Mouse (Mus musculus): ENCODE data around the gene Ccr7.

Ccr7 gene

GRCm38 (mm10) chr11:99137385-99137784 is 17.5 kb downstream of the Ccr7 start:
- no peak for DNase-seq (ENCODE audit: low spot score in 2 of 2)

DNA sequence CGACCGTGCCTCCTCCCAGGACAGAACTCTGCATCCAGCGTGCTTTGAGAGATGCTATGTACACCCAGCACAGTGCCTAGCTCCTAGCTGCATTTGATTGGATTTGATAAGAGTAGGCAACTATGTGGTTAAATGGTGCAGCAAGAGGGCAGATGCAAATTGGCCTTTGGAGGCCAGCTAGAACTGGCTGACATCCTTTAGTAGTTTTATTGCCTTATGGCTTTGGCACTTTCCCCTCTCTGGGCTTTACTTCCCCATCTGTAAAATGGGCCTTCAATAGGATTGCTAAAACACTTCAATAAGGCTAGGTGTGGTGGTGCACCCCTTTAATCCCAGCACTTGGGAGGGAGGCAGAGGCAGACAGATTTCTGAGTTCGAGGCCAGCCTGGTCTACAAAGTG is 17.9 kb downstream of the Ccr7 start:
- no peak for DNase-seq (ENCODE audit: low spot score in 2 of 2)

DNA sequence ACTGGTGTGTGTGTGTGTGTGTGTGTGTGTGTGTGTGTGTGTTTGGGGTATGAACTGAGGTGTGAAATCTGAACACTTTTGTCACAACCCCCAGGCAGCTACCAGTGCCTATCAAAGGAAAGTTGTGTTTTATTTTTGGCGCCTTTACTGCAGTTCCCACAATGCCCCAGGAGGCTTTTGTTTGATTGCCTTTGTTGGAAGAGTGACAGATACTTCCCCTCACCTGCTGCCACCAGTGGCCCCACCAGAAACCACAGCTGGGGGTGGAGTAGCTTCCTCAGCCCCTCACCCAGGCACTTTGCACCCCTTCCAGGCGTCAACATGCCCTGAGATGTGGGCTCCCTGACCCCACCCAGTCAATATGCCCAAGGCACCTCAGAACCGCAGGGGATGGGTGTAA is 18.5 kb downstream of the Ccr7 start:
- DNase-seq (ENCODE audit: low spot score in 2 of 2) = no peak

DNA sequence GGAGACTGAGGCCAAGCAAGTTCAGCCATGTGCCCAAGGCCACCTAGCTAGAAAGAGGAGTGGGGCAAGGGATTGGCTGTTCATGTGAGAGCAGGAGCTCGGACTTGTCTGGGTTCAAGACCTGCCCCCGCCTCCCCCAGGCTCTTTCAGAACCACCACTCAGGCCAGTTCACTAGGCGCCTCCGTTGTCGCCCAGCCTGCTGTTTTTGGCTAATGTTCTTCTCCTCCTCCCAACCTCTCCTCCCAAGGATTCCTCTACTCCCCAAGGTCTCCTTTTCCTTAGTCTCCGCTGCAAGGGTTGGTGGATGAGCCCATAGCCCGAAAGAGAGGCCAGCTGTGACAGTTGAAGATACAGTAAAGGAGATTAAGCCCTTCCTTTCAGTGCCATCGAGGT is 19.8 kb downstream of the Ccr7 start:
- DNase-seq (ENCODE audit: low spot score in 2 of 2) = no peak

- no peak for DNase-seq (ENCODE audit: low spot score in 2 of 2)
Measured at GRCm38 (mm10) chr11:99134266-99135046, 20.4 kb downstream of the Ccr7 start.

DNA sequence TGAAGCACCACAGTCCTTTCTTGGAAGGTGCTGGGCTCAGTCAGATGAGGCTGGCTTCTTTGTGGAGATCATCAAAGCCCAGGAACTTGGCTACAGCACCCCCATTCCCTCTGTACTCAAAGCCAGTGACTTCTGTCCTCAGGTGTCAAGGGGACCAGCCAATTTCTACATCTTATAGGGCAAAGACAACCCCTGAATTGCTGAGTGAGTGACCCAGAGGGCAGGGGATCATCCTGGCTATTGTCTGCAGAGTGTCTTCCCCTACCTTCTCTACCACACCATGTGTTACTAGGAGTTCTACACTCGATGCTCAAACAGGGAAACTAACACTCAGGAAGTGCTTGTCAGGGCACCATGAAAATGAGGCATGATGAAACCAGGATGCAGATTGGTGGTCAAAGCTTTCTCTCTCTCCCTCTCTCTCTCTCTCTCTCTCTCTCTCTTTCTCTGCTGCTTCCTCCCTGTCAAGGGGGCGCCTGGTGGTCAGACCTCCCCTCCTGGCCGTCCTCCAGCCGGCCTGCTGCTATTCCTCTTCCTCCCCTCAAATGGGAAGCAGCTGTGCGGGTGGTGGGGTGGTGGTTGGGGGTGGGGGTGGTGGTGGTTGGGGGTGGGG is 21.5 kb downstream of the Ccr7 start:
- no peak for DNase-seq (ENCODE audit: low spot score in 2 of 2)

DNA sequence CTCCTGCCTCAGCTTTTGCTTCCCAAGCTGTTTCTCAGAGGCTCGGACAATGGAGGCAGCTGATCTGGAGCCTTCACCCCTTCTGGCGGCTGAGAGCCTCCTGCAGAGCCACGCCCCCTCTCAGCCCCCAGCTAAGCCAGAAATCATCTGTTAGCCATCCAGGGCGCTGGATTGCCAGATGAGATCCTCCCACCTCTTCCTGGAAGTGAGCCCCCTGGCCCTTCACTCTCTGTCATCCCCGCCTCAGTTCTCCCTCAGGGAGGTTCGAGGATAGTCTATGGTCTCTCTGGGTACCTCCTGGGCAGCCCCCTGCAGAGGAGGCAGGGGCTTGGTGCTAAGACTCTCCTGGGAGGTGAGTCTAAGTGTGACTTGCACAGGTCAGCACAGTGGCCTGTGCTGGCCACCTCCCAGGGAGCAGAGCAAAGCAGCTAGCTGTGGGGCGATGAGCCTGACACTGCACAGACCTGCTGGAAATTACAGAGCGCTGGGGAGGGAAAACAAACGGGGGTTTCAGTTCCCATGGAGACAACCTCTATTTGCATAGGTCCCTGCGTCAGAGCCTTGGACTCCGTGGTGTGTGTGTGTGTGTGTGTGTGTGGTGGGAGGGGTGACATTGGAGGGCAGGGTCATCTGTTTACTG is 22.7 kb downstream of the Ccr7 start:
- DNase-seq (ENCODE audit: low spot score in 2 of 2) = no peak

DNA sequence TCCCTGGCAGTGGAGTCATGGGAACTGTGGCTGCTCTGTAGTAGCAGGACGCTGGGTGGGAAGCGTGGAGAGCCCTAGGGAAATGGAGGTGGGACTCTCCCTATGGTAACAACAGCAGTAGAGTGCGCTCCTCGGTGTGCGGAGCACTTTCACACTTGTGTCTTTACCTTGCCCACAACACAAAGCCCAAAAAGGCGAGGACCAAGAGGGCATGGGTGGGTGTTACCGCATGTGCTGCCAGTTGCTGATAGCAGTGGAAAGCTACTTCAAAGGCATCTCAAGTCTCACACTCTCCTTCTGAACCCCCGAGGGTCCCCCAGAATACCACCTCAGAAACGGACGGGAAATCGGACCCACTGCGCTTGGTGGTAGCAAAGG is 23.4 kb downstream of the Ccr7 start:
- DNase-seq (ENCODE audit: low spot score in 2 of 2) = no peak

DNA sequence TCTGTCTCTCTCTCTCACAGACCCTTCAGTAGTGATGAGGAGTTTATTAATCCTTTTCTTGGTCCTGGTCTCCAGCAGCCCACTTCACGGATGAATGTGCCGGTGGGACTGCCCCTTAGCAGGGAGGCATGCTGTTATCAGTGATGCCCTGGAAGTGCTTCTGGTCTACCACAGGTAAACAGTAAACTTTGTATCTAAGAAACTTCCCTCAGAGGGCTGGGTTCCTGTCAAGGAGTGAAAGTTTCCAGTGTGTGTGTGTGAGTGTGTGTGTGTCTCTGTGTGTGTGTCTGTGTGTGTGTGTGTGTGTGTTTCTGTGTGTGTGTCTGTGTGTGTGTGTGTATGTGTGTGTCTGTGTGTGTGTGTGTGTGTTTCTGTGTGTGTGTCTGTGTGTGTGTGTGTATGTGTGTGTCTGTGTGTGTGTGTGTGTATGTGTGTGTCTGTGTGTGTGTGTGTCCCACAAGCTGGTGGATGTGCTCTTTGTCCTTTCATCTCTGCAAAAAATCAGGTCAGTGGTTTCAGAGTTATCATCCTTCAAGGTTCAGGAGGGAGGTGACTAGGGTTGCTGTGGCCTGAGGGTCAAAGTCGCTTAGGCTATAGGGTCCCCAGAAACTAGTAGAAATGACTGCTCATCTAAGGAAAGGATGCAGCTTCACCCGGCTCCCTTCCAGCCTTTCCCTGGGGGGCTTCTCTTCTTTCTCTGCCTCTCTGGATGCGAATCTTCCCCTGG is 24.0 kb downstream of the Ccr7 start:
- DNase-seq (ENCODE audit: low spot score in 2 of 2) = no peak

DNA sequence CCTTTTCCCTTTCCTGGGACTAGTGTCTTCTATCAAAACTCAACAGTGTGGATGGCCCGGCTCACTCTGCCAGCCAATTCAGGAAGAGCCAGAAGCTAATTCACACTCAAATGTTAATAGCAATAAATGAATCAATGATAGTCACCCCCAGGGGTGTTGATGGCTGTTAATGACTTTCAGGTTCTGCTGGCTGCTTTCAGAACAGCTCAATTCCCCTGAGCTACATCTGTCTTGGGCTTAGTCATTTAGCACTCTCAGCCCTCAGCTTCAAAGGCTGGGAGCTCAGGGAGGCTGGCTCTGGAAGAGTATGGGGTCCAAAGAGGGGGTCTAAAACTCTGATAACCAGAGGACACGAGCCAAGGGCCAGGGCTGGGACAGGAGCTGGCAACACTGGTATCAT is 25.6 kb downstream of the Ccr7 start:
- no peak for DNase-seq (ENCODE audit: low spot score in 2 of 2)

GRCm38 (mm10) chr11:99127785-99128682 is 26.8 kb downstream of the Ccr7 start:
- DNase-seq (ENCODE audit: low spot score in 2 of 2) = no peak

DNA sequence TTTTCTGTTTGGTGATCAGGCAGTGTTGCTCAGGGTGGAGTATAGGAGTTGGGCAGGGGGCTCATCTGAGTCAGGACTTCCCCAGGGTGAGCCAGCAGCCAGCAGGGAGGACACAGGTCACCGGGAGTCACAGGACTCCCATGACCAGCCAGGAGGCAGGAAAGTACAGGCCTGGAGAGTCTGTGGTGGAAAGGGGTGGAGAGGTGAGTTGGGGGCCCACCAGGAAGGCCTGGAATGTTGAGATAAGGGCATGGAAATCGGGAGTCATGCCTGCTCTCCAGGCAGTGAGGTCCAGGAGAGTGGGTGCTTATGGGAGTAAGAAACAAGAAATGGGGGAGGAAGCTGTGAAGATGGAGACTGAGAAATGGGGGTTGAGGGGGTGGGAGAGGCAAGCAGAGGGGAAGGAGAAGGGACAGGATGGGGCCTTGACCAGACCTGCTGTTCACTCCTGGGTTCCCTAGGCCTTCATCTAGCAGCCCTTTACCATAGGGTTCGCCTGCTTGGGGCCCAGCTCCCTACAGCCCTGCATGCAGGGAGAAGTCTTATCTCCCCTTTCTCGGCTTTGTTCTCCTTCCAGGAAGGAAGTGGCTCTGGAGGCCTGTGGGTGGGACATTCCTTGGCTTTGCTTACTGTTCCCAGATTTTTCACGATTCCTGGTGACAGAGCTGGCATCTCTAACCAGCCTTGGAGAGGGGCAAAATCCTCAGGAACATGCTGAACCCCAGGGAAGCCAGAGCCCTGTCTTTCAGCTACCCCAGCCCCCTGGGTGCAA is 28.2 kb downstream of the Ccr7 start:
- no peak for DNase-seq (ENCODE audit: low spot score in 2 of 2)

DNA sequence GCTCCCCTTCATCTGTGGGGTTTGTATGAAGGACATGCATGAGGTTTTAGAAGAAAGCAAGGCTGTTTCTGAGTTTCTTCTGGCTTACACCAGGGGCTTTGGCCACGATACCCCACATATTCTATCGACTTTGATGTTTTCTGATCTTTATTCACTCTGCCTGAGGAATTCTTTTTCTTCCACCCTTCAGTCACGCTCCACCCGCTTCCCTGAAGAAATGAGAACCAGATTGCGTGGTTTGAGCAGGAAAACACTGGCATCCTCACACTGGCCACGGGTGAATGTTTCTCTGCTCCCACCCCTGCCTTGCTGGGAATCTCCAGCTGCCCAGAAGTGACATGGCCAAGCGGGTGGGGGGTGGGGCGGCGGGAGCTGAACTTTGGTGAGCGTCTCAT is 30.2 kb downstream of the Ccr7 start:
- no peak for DNase-seq (ENCODE audit: low spot score in 2 of 2)

- DNase-seq (ENCODE audit: low spot score in 2 of 2) = no peak
Measured at GRCm38 (mm10) chr11:99123977-99124634, 30.8 kb downstream of the Ccr7 start.

DNA sequence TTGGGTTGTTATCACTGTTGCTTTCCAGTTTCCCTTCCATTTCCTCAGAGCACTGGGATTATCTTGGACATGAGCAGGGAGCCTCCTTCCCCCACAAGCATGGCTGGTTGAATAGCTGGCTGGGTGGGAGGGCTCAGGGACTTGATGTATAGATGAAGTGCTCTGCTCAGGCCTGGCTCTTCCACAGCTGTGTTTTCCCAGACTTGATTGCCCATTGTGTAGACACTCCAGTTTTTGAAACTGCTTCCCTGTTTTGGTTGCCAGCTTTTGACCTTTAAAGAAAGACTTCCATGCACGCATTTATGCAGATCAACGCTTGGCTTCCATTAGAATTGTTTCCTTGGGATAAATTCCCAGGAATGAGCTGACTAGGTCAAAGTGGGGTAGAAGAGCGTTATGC is 32.2 kb downstream of the Ccr7 start:
- no peak for DNase-seq (ENCODE audit: low spot score in 2 of 2)

GRCm38 (mm10) chr11:99121218-99121631 is 33.7 kb downstream of the Ccr7 start:
- DNase-seq (ENCODE audit: low spot score in 2 of 2) = no peak

GRCm38 (mm10) chr11:99120524-99121217 is 34.2 kb downstream of the Ccr7 start:
- no peak for DNase-seq (ENCODE audit: low spot score in 2 of 2)

GRCm38 (mm10) chr11:99118963-99119362 is 35.9 kb downstream of the Ccr7 start:
- no peak for DNase-seq (ENCODE audit: low spot score in 2 of 2)

DNA sequence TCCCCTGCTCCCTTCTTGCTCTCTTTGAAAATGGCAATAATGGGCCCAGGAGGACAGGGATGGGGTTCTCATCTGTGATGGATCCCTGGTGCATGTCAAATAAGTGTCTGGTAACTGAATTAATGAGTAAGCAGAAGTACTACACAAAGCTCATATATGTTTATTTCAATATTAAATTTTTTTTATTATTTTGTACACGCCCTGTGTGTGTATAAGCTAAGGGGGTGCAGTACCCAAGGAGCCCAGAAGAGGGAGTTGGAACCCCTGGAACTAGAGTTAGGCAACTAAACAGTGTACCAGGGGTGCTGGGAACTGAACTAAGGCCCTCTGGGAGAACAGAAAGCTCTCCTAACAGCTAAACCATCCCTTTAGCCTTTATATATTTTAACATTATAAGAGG is 36.5 kb downstream of the Ccr7 start:
- DNase-seq (ENCODE audit: low spot score in 2 of 2) = no peak

DNA sequence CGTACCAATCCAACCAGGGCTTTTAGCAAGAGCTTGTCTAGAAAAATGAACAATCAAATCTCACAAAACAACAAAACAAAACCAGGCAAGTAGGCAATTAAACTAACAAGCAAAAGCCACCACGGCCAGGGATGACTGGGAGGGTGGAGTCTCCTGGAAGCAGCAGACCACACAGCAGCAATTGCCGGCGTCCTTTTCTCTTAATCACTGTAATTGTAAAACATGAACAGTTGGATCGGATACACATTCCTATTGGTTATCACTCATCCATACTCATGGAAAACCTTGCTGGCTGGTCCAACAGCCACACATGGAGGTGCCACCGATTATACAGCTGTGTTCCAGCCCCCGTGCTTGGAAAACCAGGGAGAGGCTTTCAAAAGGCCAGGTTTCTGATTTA is 37.0 kb downstream of the Ccr7 start:
- DNase-seq (ENCODE audit: low spot score in 2 of 2) = no peak
